Mouse (Mus musculus) spleen, adult 18-20 months (tissue): Measurements from ENCODE around the gene Cnot10.

Experiments used
- DNase-seq, 2 experiments: peaks; one replicate each; pipeline ENCODE4 v3.0.0; 2022; ENCODE audit warnings: mixed read lengths in 2 of 2

Gene Cnot10

GRCm38 (mm10) chr9:114543882-114544753 lies 95.9 kb downstream of the Cnot10 start:
- DNase-seq = no peak

- DNase-seq = no peak
Observed at GRCm38 (mm10) chr9:114541279-114541741, 98.7 kb downstream of the Cnot10 start.

GRCm38 (mm10) chr9:114538996-114539563 lies 100.9 kb downstream of the Cnot10 start:
- DNase-seq = no peak

- DNase-seq = no peak
Observed at GRCm38 (mm10) chr9:114536628-114537027, 103.4 kb downstream of the Cnot10 start.
